9 mouse cellular contexts compared by ENCODE assay signal in the genomic region with DNA sequence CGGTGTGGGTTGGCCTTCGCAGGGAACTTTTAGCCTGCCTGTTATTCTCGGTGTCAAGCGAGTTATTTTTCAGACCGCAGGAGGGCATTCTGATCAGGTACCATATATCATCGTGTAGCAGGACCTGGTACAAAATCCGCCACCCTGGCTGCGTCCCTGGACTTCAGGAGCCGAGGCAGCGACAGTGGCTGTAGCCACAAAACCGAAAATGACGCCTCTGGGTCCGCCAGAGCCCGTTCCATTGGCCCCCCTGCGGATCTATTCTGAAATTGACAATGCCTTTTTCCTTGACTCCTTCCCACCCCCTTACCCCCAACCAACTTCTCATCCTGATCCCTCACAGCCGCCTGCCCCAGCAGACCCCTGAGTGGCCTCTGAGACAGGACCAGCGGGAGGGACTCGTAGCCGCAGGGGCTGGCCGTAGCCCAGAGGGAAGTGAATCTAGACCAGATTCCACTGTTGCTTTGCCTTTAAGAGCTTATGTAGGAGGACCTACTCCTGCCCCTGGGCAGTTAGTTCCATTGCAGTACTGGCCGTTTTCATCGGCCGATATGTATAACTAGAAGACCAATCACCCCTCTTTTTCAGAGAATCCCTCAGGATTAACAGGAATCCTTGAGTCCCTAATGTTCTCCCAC. TPM values are rescaled to one million over a fixed set of nuclear protein-coding genes. Genes with fewer than 3 reads are reported as not detected.
DNase-seq lines count a peak whose midpoint lies in the region; ATAC-seq and TF ChIP-seq lines count a peak whose summit lies in the region.
"Had no signal": no experiment of that assay in that cellular context is flagged by ENCODE, and none has a peak within 500 bp of the region (broad histone marks: within the 10 kb centered on the region; RNA-seq: fewer than 3 reads in every experiment).

No protein-coding gene starts in this region.

- no peaks in the 10 kb centered on the region for H3K4me1 ChIP-seq in kidney, embryonic 15.5 days
- no peaks in the 10 kb centered on the region for H3K4me1 ChIP-seq in embryonic fibroblast, embryonic 13.5 days (ENCODE audit: control insufficient read depth, insufficient read depth, low read length)
- H3K4me1 ChIP-seq in limb, embryonic 15.5 days: peaks cover 3% of the 10 kb centered on the region; the same call in 1 of the 2 replicates

- TF ChIP-seq CTCF in embryonic fibroblast, embryonic 13.5 days (IDR thresholded peaks at IDR 0.05; ENCODE audit: borderline replicate concordance, insufficient read depth, low read length): no peak

- H3K27me3 ChIP-seq in kidney, embryonic 15.5 days: no peaks in the 10 kb centered on the region
- H3K27me3 ChIP-seq in limb, embryonic 15.5 days: no peaks in the 10 kb centered on the region

- ATAC-seq in kidney, embryonic 15.5 days (replicated peaks; ENCODE audit: low FRiP score): no peak
- ATAC-seq in limb, embryonic 15.5 days (ENCODE audit: insufficient number of reproducible peaks, low FRiP score, low TSS enrichment, low read depth): no peak
- ATAC-seq in CD4-positive, CD25-positive, alpha-beta regulatory T cell, adult 4 months: no peak

- 60% methylated on average over 23 of the region's 23 CpGs for WGBS in kidney, embryonic 15.5 days
- 59% methylated on average over 23 of the region's 23 CpGs for WGBS in limb, embryonic 15.5 days

- H3K9me3 ChIP-seq in kidney, embryonic 15.5 days (replicated peaks): no peaks in the 10 kb centered on the region; the same call in 1 of the 2 replicates
- no peaks in the 10 kb centered on the region for H3K9me3 ChIP-seq in limb, embryonic 15.5 days

- no peak overlapping the region for H3K9ac ChIP-seq in kidney, embryonic 15.5 days
- no peak overlapping the region for H3K9ac ChIP-seq in limb, embryonic 15.5 days

- H3K27ac ChIP-seq in kidney, embryonic 15.5 days: peak overlapping the region; percentile 64
- H3K27ac ChIP-seq in embryonic fibroblast, embryonic 13.5 days (ENCODE audit: insufficient read depth, low read length): no peak overlapping the region
- no peak overlapping the region for H3K27ac ChIP-seq in limb, embryonic 15.5 days

- no peak for TF ChIP-seq POLR2A in embryonic fibroblast, embryonic 13.5 days (IDR thresholded peaks at IDR 0.05; ENCODE audit: low read depth, low read length)

- no peak for DNase-seq in kidney, postnatal 4 days
- peak; percentile 69 for DNase-seq in retina, embryonic 14.5 days (ENCODE audit: low spot score)
- DNase-seq in spleen, postnatal 10 days (ENCODE audit: low spot score in 2 of 2): no peak
- no peak for DNase-seq in cerebellum, postnatal 10 days
- DNase-seq: right cerebral cortex, adult 18-20 months had no signal

- H3K36me3 ChIP-seq in kidney, embryonic 15.5 days: no peaks in the 10 kb centered on the region
- H3K36me3 ChIP-seq in limb, embryonic 15.5 days: no peaks in the 10 kb centered on the region

- H3K4me3 ChIP-seq in kidney, embryonic 15.5 days (replicated peaks): peak overlapping the region; percentile 32
- H3K4me3 ChIP-seq in embryonic fibroblast, embryonic 13.5 days (ENCODE audit: insufficient read depth, low read length): peak overlapping the region; percentile 31
- peak overlapping the region; percentile 31 for H3K4me3 ChIP-seq in limb, embryonic 15.5 days

- peak overlapping the region; percentile 54 for H3K4me2 ChIP-seq in kidney, embryonic 15.5 days
- H3K4me2 ChIP-seq in limb, embryonic 15.5 days: peak overlapping the region; percentile 47

RNA-seq across cellular contexts. Expression of a gene that starts 11.0 kb away (rescaled TPM):
- polyA plus RNA-seq in kidney, embryonic 15.5 days (2015; fragmentation: Nextera tagmentation; extraction: Ambion mirVana): 124 and 125 TPM in 2 replicates
- 38.7 and 41.4 TPM in 2 replicates for polyA plus RNA-seq in embryonic fibroblast, embryonic 13.5 days (2011; ENCODE audit: insufficient read length, low read depth, missing spikeins)
- 112 and 116 TPM in 2 replicates for polyA plus RNA-seq in limb, embryonic 15.5 days (2015; fragmentation: Nextera tagmentation; extraction: Ambion mirVana)
- 10 to 100 TPM; 33.5 to 34.3 TPM for polyA plus RNA-seq in CD4-positive, CD25-positive, alpha-beta regulatory T cell, adult 4 months (2017; shearing (Covaris generic))

RNA-seq across cellular contexts. Expression of a gene that starts 18.4 kb away (rescaled TPM):
- 63.2 and 65.9 TPM in 2 replicates for polyA plus RNA-seq in kidney, embryonic 15.5 days (2015; fragmentation: Nextera tagmentation; extraction: Ambion mirVana)
- polyA plus RNA-seq in embryonic fibroblast, embryonic 13.5 days (2011; ENCODE audit: insufficient read length, low read depth, missing spikeins): 36.5 and 39.9 TPM in 2 replicates
- polyA plus RNA-seq in limb, embryonic 15.5 days (2015; fragmentation: Nextera tagmentation; extraction: Ambion mirVana): 51.2 and 51.7 TPM in 2 replicates
- 10 to 100 TPM; 15.6 to 17.1 TPM for polyA plus RNA-seq in CD4-positive, CD25-positive, alpha-beta regulatory T cell, adult 4 months (2017; shearing (Covaris generic))

RNA-seq across cellular contexts. Expression of a gene that starts 54.4 kb away (rescaled TPM):
- 10.1 and 11.2 TPM in 2 replicates for polyA plus RNA-seq in kidney, embryonic 15.5 days (2015; fragmentation: Nextera tagmentation; extraction: Ambion mirVana)
- 9.0 and 10.0 TPM in 2 replicates for polyA plus RNA-seq in embryonic fibroblast, embryonic 13.5 days (2011; ENCODE audit: insufficient read length, low read depth, missing spikeins)
- polyA plus RNA-seq in limb, embryonic 15.5 days (2015; fragmentation: Nextera tagmentation; extraction: Ambion mirVana): 11.8 and 12.6 TPM in 2 replicates
- under 1 TPM in 1 of 2 experiments, not detected in 1; 0.52 TPM for polyA plus RNA-seq in CD4-positive, CD25-positive, alpha-beta regulatory T cell, adult 4 months (2017; shearing (Covaris generic))
